Mouse (Mus musculus) adrenal gland, postnatal 25 days (tissue): ENCODE results near the gene Tmem37. TPM values are rescaled to one million over a fixed set of nuclear protein-coding genes. Genes with fewer than 3 reads are reported as not detected.

Source experiments
- DNase-seq: peaks from one replicate; pipeline ENCODE4 v3.0.0; 2021; ENCODE audit warnings: mixed read lengths
- long read RNA-seq: library from polyadenylated mRNA; stranded (forward); transcript quantifications from one replicate; pipeline ENCODE4 v2.0.0, GENCODE M21; 2021
- total RNA-seq: library from RNA; stranded (reverse); gene quantifications from 2 replicates; pipeline ENCODE4 v1.2.3, GENCODE M21; 2021

Tmem37 gene
- 9.2 and 10.3 TPM in 2 replicates for total RNA-seq
- long read RNA-seq, transcript Tmem37-201 (2 exons, 1,311 nt): major isoform, 67 of 70 reads
- long read RNA-seq, partial matches to known transcripts: 1 of 70 reads
- long read RNA-seq, other reads (novel, unspliced or antisense): 2 of 70 reads

GRCm38 (mm10) chr1:120073519-120074306 is at the start of gene Tmem37:
TSS of gene Tmem37 (minus strand) at chr1:120074074.
- peak; percentile 89 for DNase-seq

GRCm38 (mm10) chr1:120122634-120123383 is 48.9 kb upstream of the Tmem37 start:
- DNase-seq: no peak

- DNase-seq: no peak
These were observed 48.2 kb upstream of the Tmem37 start for GRCm38 (mm10) chr1:120121930-120122530.

GRCm38 (mm10) chr1:120120969-120121811 is 47.3 kb upstream of the Tmem37 start, which contains the start of the genes Dbi and 3110009E18Rik:
TSS of gene Dbi (minus strand) at chr1:120121078.
TSS of gene 3110009E18Rik (plus strand) at chr1:120121187.
- peak; percentile 98 for DNase-seq

- peak; percentile 69 for DNase-seq
These were observed 46.5 kb upstream of the Tmem37 start for GRCm38 (mm10) chr1:120120141-120120968.

GRCm38 (mm10) chr1:120119389-120119788 is 45.5 kb upstream of the Tmem37 start:
- no peak for DNase-seq

- DNase-seq: no peak
These were observed 45.0 kb upstream of the Tmem37 start for GRCm38 (mm10) chr1:120118854-120119253.

GRCm38 (mm10) chr1:120116106-120116505 is 42.2 kb upstream of the Tmem37 start:
- DNase-seq: peak; percentile 67

GRCm38 (mm10) chr1:120115671-120116081 is 41.8 kb upstream of the Tmem37 start:
- DNase-seq: peak; percentile 67

- no peak for DNase-seq
These were observed 38.6 kb upstream of the Tmem37 start for GRCm38 (mm10) chr1:120112251-120113187.

GRCm38 (mm10) chr1:120111766-120112165 is 37.9 kb upstream of the Tmem37 start:
- no peak for DNase-seq

- no peak for DNase-seq
These were observed 36.0 kb upstream of the Tmem37 start for GRCm38 (mm10) chr1:120109741-120110432.

GRCm38 (mm10) chr1:120105556-120105959 is 31.7 kb upstream of the Tmem37 start:
- DNase-seq: no peak

- no peak for DNase-seq
These were observed 27.3 kb upstream of the Tmem37 start for GRCm38 (mm10) chr1:120101227-120101609.

- DNase-seq: no peak
These were observed 26.8 kb upstream of the Tmem37 start for GRCm38 (mm10) chr1:120100456-120101226.

GRCm38 (mm10) chr1:120099483-120099882 is 25.6 kb upstream of the Tmem37 start:
- no peak for DNase-seq

GRCm38 (mm10) chr1:120098327-120098726 is 24.5 kb upstream of the Tmem37 start:
- DNase-seq: peak; percentile 72

GRCm38 (mm10) chr1:120094920-120095319 is 21.0 kb upstream of the Tmem37 start:
- no peak for DNase-seq
